Comparison of ENCODE assay signal across 16 mouse cellular contexts in the genomic region with DNA sequence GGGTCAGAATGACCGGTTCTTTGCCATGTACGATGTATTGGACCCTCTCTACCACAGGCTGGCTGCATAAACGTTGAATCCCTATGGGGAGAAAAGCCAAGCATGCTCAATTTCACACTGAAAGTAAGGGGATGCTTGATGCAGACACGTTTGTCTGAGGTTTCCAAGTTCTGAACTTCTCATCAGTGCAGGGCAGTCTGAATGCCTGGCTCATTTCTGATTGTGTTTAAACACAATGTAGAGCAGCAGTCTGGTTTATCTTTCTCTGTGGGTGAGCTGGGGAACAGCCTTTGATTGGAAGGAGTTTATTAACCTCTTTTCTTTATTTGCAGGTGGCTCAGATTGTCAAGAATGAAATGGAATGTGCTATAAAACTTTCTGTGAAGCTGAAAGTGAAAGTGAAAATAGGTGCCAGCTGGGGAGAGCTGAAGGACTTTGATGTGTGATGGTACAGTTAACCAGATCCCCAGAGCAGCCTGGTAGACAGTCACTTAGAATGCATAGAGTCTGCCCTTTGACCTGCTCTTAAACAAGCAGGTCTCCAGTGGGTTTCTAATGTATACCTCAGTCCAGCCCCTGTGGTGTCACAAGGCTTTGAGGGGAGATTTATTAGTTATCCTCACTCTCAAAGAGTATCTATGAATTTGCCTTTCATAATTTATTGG.
DNase-seq lines count a peak whose midpoint lies in the region; TF ChIP-seq lines count a peak whose summit lies in the region.
"Had no signal": no experiment of that assay in that cellular context is flagged by ENCODE, and none has a peak within 500 bp of the region (broad histone marks: within the 10 kb centered on the region; RNA-seq: fewer than 3 reads in every experiment).

No protein-coding gene starts in this region.

- TF ChIP-seq CTCF in thymus, adult 2 months (IDR thresholded peaks at IDR 0.05; ENCODE audit: borderline replicate concordance, control insufficient read depth, extremely low read depth, insufficient read depth, low read length, poor library complexity), result no peak

- no peak overlapping the region for H3K4me3 ChIP-seq in thymus, adult 2 months (ENCODE audit: control insufficient read depth, insufficient read depth, low read length)
- H3K4me3 ChIP-seq: forebrain, embryonic 12.5 days; limb, embryonic 15.5 days; neural tube, embryonic 13.5 days had no signal

- no peaks in the 10 kb centered on the region for H3K27me3 ChIP-seq in thymus, adult 2 months (ENCODE audit: control insufficient read depth, insufficient read depth, low read length)
- H3K27me3 ChIP-seq: forebrain, embryonic 12.5 days; limb, embryonic 15.5 days; neural tube, embryonic 13.5 days had no signal

- WGBS in thymus, adult 2 months, result 50% methylated on average over 4 of the region's 4 CpGs

- H3K36me3 ChIP-seq in thymus, adult 2 months (ENCODE audit: control insufficient read depth, insufficient read depth, low read length), result no peaks in the 10 kb centered on the region; the same call in 1 of the 2 replicates
- H3K36me3 ChIP-seq: limb, embryonic 15.5 days had no signal

- intact Hi-C loops in left cerebral cortex, postnatal 36 days (cut with DNase I), result no loop called here

- peak; percentile 21 for DNase-seq in lung, postnatal 36 days
- DNase-seq in lung, adult 18-20 months, result no peak
- DNase-seq in CD4-positive, CD25-positive, alpha-beta regulatory T cell, adult 2 months (ENCODE audit: low read depth, low spot score), result peak; percentile 76
- peak; percentile 14 for DNase-seq in forelimb bud, embryonic 11.5 days (ENCODE audit: low read depth, low spot score)
- peak; percentile 42 for DNase-seq in thymus, adult 2 months
- DNase-seq in left cerebral cortex, postnatal 36 days (ENCODE audit: low spot score in 2 of 2), result no peak
- DNase-seq in layer of hippocampus, adult 8-10 months (ENCODE audit: low spot score in 2 of 2), result no peak
- DNase-seq in spleen, postnatal 14 days (ENCODE audit: low spot score in 2 of 2), result no peak
- DNase-seq: adrenal gland, adult 2 months; gastrocnemius, postnatal 10 days; heart, postnatal 4 days; lung, postnatal 14 days; right cerebral cortex, postnatal 25 days had no signal

- peaks cover 8% of the 10 kb centered on the region for H3K4me1 ChIP-seq in thymus, adult 2 months (replicated peaks; ENCODE audit: control insufficient read depth, insufficient read depth, low read length)
- H3K4me1 ChIP-seq: limb, embryonic 15.5 days; neural tube, embryonic 13.5 days had no signal

- no peak for TF ChIP-seq POLR2A in thymus, adult 2 months (IDR thresholded peaks at IDR 0.05; ENCODE audit: control insufficient read depth, extremely low read depth, insufficient read depth, low read length, poor library complexity)

- H3K27ac ChIP-seq in thymus, adult 2 months (ENCODE audit: control insufficient read depth, insufficient read depth, low read length), result peak overlapping the region; percentile 86
- H3K27ac ChIP-seq: forebrain, embryonic 12.5 days; limb, embryonic 15.5 days; neural tube, embryonic 13.5 days had no signal

Comparison
In these comparisons a context has a peak if more than half of its experiments do, and no peak if none do; other contexts are left out.
1. DNase-seq: peak in lung, postnatal 36 days (single experiment), CD4-positive, CD25-positive, alpha-beta regulatory T cell, adult 2 months (single experiment), forelimb bud, embryonic 11.5 days (single experiment) and thymus, adult 2 months (single experiment); none in lung, adult 18-20 months (0 of 2), left cerebral cortex, postnatal 36 days (0 of 2), layer of hippocampus, adult 8-10 months (0 of 2) and spleen, postnatal 14 days (0 of 2).